Mouse (Mus musculus) hindbrain, postnatal 0 days (tissue): ENCODE measurements around the gene H6pd. TPM values are rescaled to one million over a fixed set of nuclear protein-coding genes. Genes with fewer than 3 reads are reported as not detected.
A peak's percentile ranks its signal among the peaks of the same experiment; 100 is the strongest.

Experiments
- ATAC-seq: fragments of 200-750 bp; cut with Nextera tagmentation; 2 replicates; pipeline ENCODE4 v1.8.0; 2017; ENCODE audit warnings: mild to moderate bottlenecking, moderate TSS enrichment, moderate library complexity
- DNase-seq: peaks from one replicate; pipeline ENCODE4 v3.0.0-alpha.2; 2015; ENCODE audit warnings: low spot score
- H3K27ac ChIP-seq: fragments of 300-500 bp; sonication (generic); 2 replicates; pipeline ENCODE4 v1.5.1; 2014; ENCODE audit warnings: mild to moderate bottlenecking
- H3K27me3 ChIP-seq: fragments of 300-500 bp; sonication (generic); 2 replicates; pipeline ENCODE4 v1.6.1; 2014; ENCODE audit warnings: low read length, mixed read lengths; ENCODE audit not compliant: insufficient read depth
- H3K36me3 ChIP-seq: fragments of 300-500 bp; sonication (generic); 2 replicates; pipeline ENCODE4 v1.6.1; 2014; ENCODE audit warnings: low read length, mixed read lengths; ENCODE audit not compliant: insufficient read depth
- H3K4me1 ChIP-seq: fragments of 300-500 bp; sonication (generic); 2 replicates; pipeline ENCODE4 v1.6.1; 2014; ENCODE audit warnings: antibody characterized with exemption, low read length, mixed read lengths; ENCODE audit not compliant: insufficient read depth
- H3K4me2 ChIP-seq: fragments of 300-500 bp; sonication (generic); 2 replicates; pipeline ENCODE4 v1.6.1; 2014; ENCODE audit warnings: low read depth, mild to moderate bottlenecking, low read length, moderate library complexity, mixed read lengths
- H3K4me3 ChIP-seq: fragments of 300-500 bp; sonication (generic); 2 replicates; pipeline ENCODE4 v1.5.1; 2014; ENCODE audit warnings: low read length
- H3K9ac ChIP-seq: fragments of 300-500 bp; sonication (generic); replicated peaks from 2 replicates; pipeline ENCODE4 v1.6.1; 2014; ENCODE audit warnings: mild to moderate bottlenecking, low read length, moderate library complexity, mixed read lengths
- H3K9me3 ChIP-seq: fragments of 300-500 bp; sonication (generic); 2 replicates; pipeline ENCODE4 v1.6.1; 2016; ENCODE audit warnings: low read length, mixed read lengths
- CTCF ChIP-seq: IDR thresholded peaks from 2 replicates; pipeline ENCODE4 v1.5.1; 2016; ENCODE audit warnings: antibody characterized with exemption, control low read depth, low read depth
- WGBS: fragments of 180-500 bp; shearing (Covaris S2); extraction: QIAGEN DNeasy Blood & Tissue Kit; methylation state at CpG from one replicate; pipeline ENCODE4 v1.1.7; 2014; 5-methylcytosine and 5-hydroxymethylcytosine counted together
- polyA plus RNA-seq: library from polyadenylated mRNA; unstranded; fragments of >200 nt; fragmentation: Nextera tagmentation; extraction: Ambion mirVana; gene quantifications from 2 replicates; pipeline ENCODE4 v1.2.1, GENCODE M21; 2015
- total RNA-seq: library from RNA; depleted of rRNA; stranded (reverse); fragments of >200 nt; gene quantifications from 2 replicates; pipeline ENCODE4 v1.2.3, GENCODE M21; 2014

H6pd gene
- total and polyA plus RNA-seq, 2 experiments from 2014 or later, result 3.0 to 16.9 TPM

- TF ChIP-seq CTCF, result no peak
- DNase-seq, result no peak
- 83% methylated on average over 10 of the region's 10 CpGs for WGBS
These were observed 10.8 kb downstream of the H6pd start for GRCm38 (mm10) chr4:149997999-149998398.

DNA sequence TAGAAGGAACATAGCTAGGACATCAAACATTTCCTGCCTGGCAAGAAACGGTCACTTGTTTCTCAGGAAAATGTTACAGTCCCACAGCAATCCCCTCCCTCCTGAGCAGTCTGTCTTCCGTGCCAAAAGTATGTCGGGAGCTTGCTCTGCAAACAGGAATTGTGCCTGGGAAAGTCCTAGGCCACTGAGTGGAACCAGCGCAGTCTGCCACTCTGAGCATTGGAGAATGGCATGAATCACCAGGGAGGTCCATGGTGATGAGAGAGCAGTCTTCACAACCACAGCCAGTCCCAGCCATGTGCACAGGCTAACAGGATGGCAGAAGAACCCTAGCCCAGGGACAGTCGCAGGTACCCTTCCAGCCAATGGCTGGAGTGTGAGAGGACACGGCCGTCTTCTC lies 12.4 kb downstream of the H6pd start:
- Histone ChIP-seq H3K4me2 (no peak overlapping the region), H3K27ac (no peak overlapping the region), H3K27me3 (no peaks in the 10 kb centered on the region; the same call in 1 of the 2 replicates), H3K9me3 (no peaks in the 10 kb centered on the region), H3K9ac (no peak overlapping the region), H3K4me1 (no peaks in the 10 kb centered on the region), H3K4me3 (no peak overlapping the region), H3K36me3 (no peaks in the 10 kb centered on the region)
- no peak for TF ChIP-seq CTCF
- 66% methylated on average over 7 of the region's 7 CpGs for WGBS
- ATAC-seq (no peak), DNase-seq (no peak)

More at GRCm38 (mm10) chr4:149997999-149998398, 10.8 kb downstream of the H6pd start:
- H3K4me2 ChIP-seq, result no peak overlapping the region
- H3K4me3 ChIP-seq, result no peak overlapping the region
- no peaks in the 10 kb centered on the region for H3K36me3 ChIP-seq
- H3K4me1 ChIP-seq, result no peaks in the 10 kb centered on the region
- H3K9me3 ChIP-seq, result no peaks in the 10 kb centered on the region
- H3K27ac ChIP-seq, result no peak overlapping the region
- H3K27me3 ChIP-seq, result no peaks in the 10 kb centered on the region; the same call in 1 of the 2 replicates
- ATAC-seq, result no peak
- no peak overlapping the region for H3K9ac ChIP-seq

- no peak overlapping the region for H3K9ac ChIP-seq
- no peak for ATAC-seq
These were observed 12.9 kb downstream of the H6pd start for GRCm38 (mm10) chr4:149995911-149996310.

GRCm38 (mm10) chr4:149994218-149994617 lies 14.6 kb downstream of the H6pd start:
- no peak overlapping the region for H3K27ac ChIP-seq
- no peak overlapping the region for H3K4me2 ChIP-seq
- no peak for ATAC-seq
- no peak for DNase-seq
- no peaks in the 10 kb centered on the region for H3K9me3 ChIP-seq
- 85% methylated on average over 10 of the region's 10 CpGs for WGBS
- no peak overlapping the region for H3K9ac ChIP-seq
- H3K4me3 ChIP-seq, result no peak overlapping the region
- TF ChIP-seq CTCF, result no peak
- peaks cover 14% of the 10 kb centered on the region for H3K4me1 ChIP-seq
- no peaks in the 10 kb centered on the region; the same call in 1 of the 2 replicates for H3K27me3 ChIP-seq
- no peaks in the 10 kb centered on the region for H3K36me3 ChIP-seq

More at GRCm38 (mm10) chr4:149995911-149996310, 12.9 kb downstream of the H6pd start:
- no peak overlapping the region for H3K4me2 ChIP-seq
- no peaks in the 10 kb centered on the region for H3K9me3 ChIP-seq
- TF ChIP-seq CTCF, result no peak
- H3K27me3 ChIP-seq, result no peaks in the 10 kb centered on the region; the same call in 1 of the 2 replicates
- 90% methylated on average over 7 of the region's 7 CpGs for WGBS
- no peak overlapping the region for H3K27ac ChIP-seq
- DNase-seq, result no peak
- no peaks in the 10 kb centered on the region for H3K36me3 ChIP-seq
- peaks cover 4% of the 10 kb centered on the region for H3K4me1 ChIP-seq
- H3K4me3 ChIP-seq, result no peak overlapping the region

GRCm38 (mm10) chr4:149992670-149993032 lies 16.2 kb downstream of the H6pd start:
- 93% methylated on average over 8 of the region's 8 CpGs for WGBS

GRCm38 (mm10) chr4:149991755-149992669 lies 16.8 kb downstream of the H6pd start:
- no peaks in the 10 kb centered on the region; the same call in 1 of the 2 replicates for H3K27me3 ChIP-seq
- no peaks in the 10 kb centered on the region for H3K36me3 ChIP-seq
- ATAC-seq, result no peak
- H3K27ac ChIP-seq, result peak overlapping the region; percentile 67; the same call in 1 of the 2 replicates
- 66% methylated on average over 13 of the region's 13 CpGs for WGBS
- no peak for DNase-seq
- H3K4me1 ChIP-seq, result peaks cover 16% of the 10 kb centered on the region
- no peak overlapping the region for H3K9ac ChIP-seq
- H3K9me3 ChIP-seq, result no peaks in the 10 kb centered on the region
- no peak overlapping the region for H3K4me3 ChIP-seq
- no peak overlapping the region for H3K4me2 ChIP-seq
- TF ChIP-seq CTCF, result no peak

More at GRCm38 (mm10) chr4:149992670-149993032, 16.2 kb downstream of the H6pd start:
- Histone ChIP-seq H3K27ac (no peak overlapping the region), H3K4me1 (peaks cover 16% of the 10 kb centered on the region), H3K4me2 (no peak overlapping the region), H3K4me3 (no peak overlapping the region), H3K9me3 (no peaks in the 10 kb centered on the region), H3K27me3 (no peaks in the 10 kb centered on the region; the same call in 1 of the 2 replicates), H3K9ac (no peak overlapping the region), H3K36me3 (no peaks in the 10 kb centered on the region)
- ATAC-seq (no peak), DNase-seq (no peak)
- no peak for TF ChIP-seq CTCF
